Mouse (Mus musculus): Measurements from ENCODE around the gene Golga2.

- TF ChIP-seq CTCF (conservative IDR thresholded peaks at IDR 0.05 in 1 of 2, IDR thresholded peaks at IDR 0.05 in 1 of 2; ENCODE audit: low read depth in 2 of 2, low read length in 2 of 2) (no peak), RAD21 (IDR thresholded peaks at IDR 0.05; ENCODE audit: low read depth, low read length) (no peak), JUN (IDR thresholded peaks at IDR 0.05; ENCODE audit: insufficient read depth, low read depth, low read length) (no peak), ZKSCAN1 (IDR thresholded peaks at IDR 0.05; ENCODE audit: borderline replicate concordance, low read depth, low read length) (no peak), POLR2A (IDR thresholded peaks at IDR 0.05; ENCODE audit: low read depth, low read length) (no peak), ZNF384 (IDR thresholded peaks at IDR 0.05; ENCODE audit: low read depth, low read length) (no peak), CHD1 (IDR thresholded peaks at IDR 0.05; ENCODE audit: low read depth, low read length) (no peak), JUND (conservative IDR thresholded peaks at IDR 0.05; ENCODE audit: low read depth, low read length) (no peak), NRF1 (IDR thresholded peaks at IDR 0.05; ENCODE audit: low read depth, low read length) (no peak), EP300 (IDR thresholded peaks at IDR 0.05; ENCODE audit: low read length) (no peak), TBP (conservative IDR thresholded peaks at IDR 0.05; ENCODE audit: low read depth, low read length) (no peak), MYC (IDR thresholded peaks at IDR 0.05; ENCODE audit: low read depth, low read length) (no peak), HCFC1 (IDR thresholded peaks at IDR 0.05; ENCODE audit: low read depth, low read length) (no peak)
Measured at GRCm38 (mm10) chr2:32320721-32321120, 33.5 kb downstream of the Golga2 start.
